Mouse (Mus musculus) ovary, postnatal 36 days (tissue): ENCODE data around the gene B3gnt2.

Experiments
- DNase-seq: peaks from one replicate; pipeline ENCODE4 v3.0.0; 2022; ENCODE audit warnings: low spot score, mixed read lengths

B3gnt2 gene

GRCm38 (mm10) chr11:22860335-22861227 lies at the start of gene B3gnt2:
TSS of gene B3gnt2 (minus strand) at chr11:22860961.
- DNase-seq: peak; percentile 51

GRCm38 (mm10) chr11:22906453-22906865 lies 45.7 kb upstream of the B3gnt2 start:
- no peak for DNase-seq

GRCm38 (mm10) chr11:22902923-22903322 lies 42.2 kb upstream of the B3gnt2 start:
- DNase-seq: no peak

- DNase-seq: no peak
These were observed 39.3 kb upstream of the B3gnt2 start for GRCm38 (mm10) chr11:22900041-22900440.

GRCm38 (mm10) chr11:22897642-22898041 lies 36.9 kb upstream of the B3gnt2 start:
- DNase-seq: no peak

GRCm38 (mm10) chr11:22897127-22897526 lies 36.4 kb upstream of the B3gnt2 start:
- no peak for DNase-seq

- no peak for DNase-seq
These were observed 32.3 kb upstream of the B3gnt2 start for GRCm38 (mm10) chr11:22893075-22893474.

GRCm38 (mm10) chr11:22892466-22892865 lies 31.7 kb upstream of the B3gnt2 start:
- no peak for DNase-seq

GRCm38 (mm10) chr11:22891876-22892275 lies 31.1 kb upstream of the B3gnt2 start:
- DNase-seq: no peak

- no peak for DNase-seq
These were observed 30.5 kb upstream of the B3gnt2 start for GRCm38 (mm10) chr11:22891242-22891641.

GRCm38 (mm10) chr11:22889224-22889623 lies 28.5 kb upstream of the B3gnt2 start:
- DNase-seq: no peak

GRCm38 (mm10) chr11:22886991-22887390 lies 26.2 kb upstream of the B3gnt2 start:
- DNase-seq: no peak

GRCm38 (mm10) chr11:22885350-22885749 lies 24.6 kb upstream of the B3gnt2 start:
- DNase-seq: no peak

GRCm38 (mm10) chr11:22883676-22884075 lies 22.9 kb upstream of the B3gnt2 start:
- no peak for DNase-seq

GRCm38 (mm10) chr11:22882926-22883325 lies 22.2 kb upstream of the B3gnt2 start:
- DNase-seq: no peak

GRCm38 (mm10) chr11:22880383-22881172 lies 19.8 kb upstream of the B3gnt2 start:
- no peak for DNase-seq

GRCm38 (mm10) chr11:22879645-22880044 lies 18.9 kb upstream of the B3gnt2 start:
- no peak for DNase-seq

GRCm38 (mm10) chr11:22876680-22877330 lies 16.0 kb upstream of the B3gnt2 start:
- no peak for DNase-seq

GRCm38 (mm10) chr11:22875279-22875678 lies 14.5 kb upstream of the B3gnt2 start:
- DNase-seq: no peak

- DNase-seq: no peak
These were observed 14.0 kb upstream of the B3gnt2 start for GRCm38 (mm10) chr11:22874747-22875146.

- DNase-seq: no peak
These were observed 12.6 kb upstream of the B3gnt2 start for GRCm38 (mm10) chr11:22873383-22873782.

- DNase-seq: no peak
These were observed 11.5 kb upstream of the B3gnt2 start for GRCm38 (mm10) chr11:22872307-22872680.
